ENCODE assay signal across 12 mouse cellular contexts in the genomic region with DNA sequence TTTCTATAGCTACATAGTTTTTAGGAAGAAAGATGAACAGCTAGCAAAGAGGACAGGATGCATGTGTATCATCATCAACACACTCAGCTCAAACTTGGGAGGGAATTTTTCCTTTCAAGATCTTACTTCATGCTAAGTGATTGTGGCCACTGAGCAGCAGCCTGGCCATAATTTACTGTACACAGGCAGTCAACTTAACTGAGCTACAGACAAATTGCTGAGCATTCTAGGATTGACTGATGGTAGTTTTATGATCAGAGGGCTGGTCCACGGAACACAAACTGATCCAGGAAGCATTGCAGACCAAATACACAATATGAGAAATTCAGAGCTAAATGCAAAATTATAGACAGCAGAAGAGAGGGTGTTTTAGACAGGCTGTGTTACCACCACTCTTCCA.
A peak's percentile ranks its signal among the peaks of the same experiment; 100 is the strongest.
DNase-seq lines count a peak whose midpoint lies in the region; ATAC-seq and TF ChIP-seq lines count a peak whose summit lies in the region.
"Had no signal": no experiment of that assay in that cellular context is flagged by ENCODE, and none has a peak within 500 bp of the region (broad histone marks: within the 10 kb centered on the region; RNA-seq: fewer than 3 reads in every experiment).

No protein-coding gene starts in this region.

- no peaks in the 10 kb centered on the region for H3K9me3 ChIP-seq in forebrain, embryonic 12.5 days
- no peaks in the 10 kb centered on the region for H3K9me3 ChIP-seq in forebrain, embryonic 11.5 days (ENCODE audit: control insufficient read depth, low read length)
- H3K9me3 ChIP-seq in heart, postnatal 0 days (replicated peaks; ENCODE audit: control insufficient read depth, low read length): no peaks in the 10 kb centered on the region
- H3K9me3 ChIP-seq in midbrain, embryonic 13.5 days: no peaks in the 10 kb centered on the region
- no peaks in the 10 kb centered on the region for H3K9me3 ChIP-seq in midbrain, postnatal 0 days (ENCODE audit: low read length)
- H3K9me3 ChIP-seq in hindbrain, embryonic 16.5 days (ENCODE audit: control insufficient read depth, low read length): no peaks in the 10 kb centered on the region
- H3K9me3 ChIP-seq: embryonic facial prominence, embryonic 12.5 days had no signal

- intact Hi-C loops in heart, postnatal 36 days (cut with DNase I): no loop called here

- no peak for ATAC-seq in forebrain, embryonic 12.5 days (ENCODE audit: low FRiP score)
- ATAC-seq in forebrain, embryonic 11.5 days (replicated peaks; ENCODE audit: low FRiP score): no peak
- ATAC-seq in heart, postnatal 0 days (ENCODE audit: insufficient read depth, low read depth): no peak
- ATAC-seq in midbrain, embryonic 13.5 days: no peak
- no peak for ATAC-seq in midbrain, postnatal 0 days (ENCODE audit: low FRiP score)
- ATAC-seq in hindbrain, embryonic 16.5 days: no peak

- H3K4me1 ChIP-seq in forebrain, embryonic 12.5 days: peaks cover 30% of the 10 kb centered on the region
- H3K4me1 ChIP-seq in forebrain, embryonic 11.5 days (replicated peaks; ENCODE audit: control insufficient read depth, insufficient read depth, low read length): peaks cover 14% of the 10 kb centered on the region
- H3K4me1 ChIP-seq in heart, postnatal 0 days (ENCODE audit: control insufficient read depth, insufficient read depth): peaks cover 6% of the 10 kb centered on the region; the same call in 1 of the 2 replicates
- H3K4me1 ChIP-seq in midbrain, embryonic 13.5 days (replicated peaks): peaks cover 31% of the 10 kb centered on the region
- H3K4me1 ChIP-seq in midbrain, postnatal 0 days (ENCODE audit: insufficient read depth, low read length): no peaks in the 10 kb centered on the region
- H3K4me1 ChIP-seq in hindbrain, embryonic 16.5 days (ENCODE audit: control insufficient read depth, insufficient read depth, low read depth, low read length): no peaks in the 10 kb centered on the region; the same call in none of the 2 replicates

- H3K9ac ChIP-seq in forebrain, embryonic 12.5 days: no peak overlapping the region; the same call in 1 of the 2 replicates
- no peak overlapping the region for H3K9ac ChIP-seq in forebrain, embryonic 11.5 days (ENCODE audit: low read length)
- no peak overlapping the region for H3K9ac ChIP-seq in heart, postnatal 0 days (replicated peaks; ENCODE audit: low read depth, low read length)
- H3K9ac ChIP-seq in midbrain, embryonic 13.5 days (replicated peaks): no peak overlapping the region
- H3K9ac ChIP-seq in midbrain, postnatal 0 days (replicated peaks; ENCODE audit: low read length, poor library complexity, severe bottlenecking): no peak overlapping the region
- H3K9ac ChIP-seq in hindbrain, embryonic 16.5 days (ENCODE audit: low read depth, low read length): no peak overlapping the region
- H3K9ac ChIP-seq: embryonic facial prominence, embryonic 12.5 days had no signal

- H3K4me3 ChIP-seq in forebrain, embryonic 12.5 days (replicated peaks): no peak overlapping the region
- H3K4me3 ChIP-seq in forebrain, embryonic 11.5 days (ENCODE audit: low read depth, low read length): no peak overlapping the region
- H3K4me3 ChIP-seq in heart, postnatal 0 days (ENCODE audit: low read depth, low read length): no peak overlapping the region
- no peak overlapping the region for H3K4me3 ChIP-seq in midbrain, embryonic 13.5 days (replicated peaks)
- H3K4me3 ChIP-seq in midbrain, postnatal 0 days (ENCODE audit: low read depth, low read length): no peak overlapping the region
- no peak overlapping the region for H3K4me3 ChIP-seq in hindbrain, embryonic 16.5 days (ENCODE audit: low read length)
- H3K4me3 ChIP-seq: embryonic facial prominence, embryonic 12.5 days had no signal

- TF ChIP-seq EP300 in heart, postnatal 0 days (IDR thresholded peaks at IDR 0.05; ENCODE audit: low read depth): no peak

- no peak overlapping the region for H3K27ac ChIP-seq in forebrain, embryonic 12.5 days
- H3K27ac ChIP-seq in forebrain, embryonic 11.5 days (ENCODE audit: low read depth, low read length): no peak overlapping the region
- no peak overlapping the region for H3K27ac ChIP-seq in heart, postnatal 0 days (ENCODE audit: low read depth)
- H3K27ac ChIP-seq in midbrain, embryonic 13.5 days: no peak overlapping the region
- no peak overlapping the region for H3K27ac ChIP-seq in midbrain, postnatal 0 days (ENCODE audit: low read depth, low read length)
- H3K27ac ChIP-seq in hindbrain, embryonic 16.5 days (ENCODE audit: low read depth, low read length): no peak overlapping the region
- H3K27ac ChIP-seq: embryonic facial prominence, embryonic 12.5 days had no signal

- 92% methylated on average over 1 of the region's 1 CpGs for WGBS in forebrain, embryonic 12.5 days
- 83% methylated on average over 1 of the region's 1 CpGs for WGBS in forebrain, embryonic 11.5 days
- WGBS in heart, postnatal 0 days: 65% methylated on average over 1 of the region's 1 CpGs
- 86% methylated on average over 1 of the region's 1 CpGs for WGBS in midbrain, embryonic 13.5 days
- WGBS in midbrain, postnatal 0 days: 89% methylated on average over 1 of the region's 1 CpGs
- WGBS in hindbrain, embryonic 16.5 days: 69% methylated on average over 1 of the region's 1 CpGs

- no peak for DNase-seq in forebrain, embryonic 11.5 days (ENCODE audit: low spot score)
- no peak for DNase-seq in heart, postnatal 0 days (ENCODE audit: low spot score)
- DNase-seq in heart, postnatal 36 days: no peak
- no peak for DNase-seq in midbrain, postnatal 0 days (ENCODE audit: low spot score)
- DNase-seq in kidney, adult 8-10 months: no peak
- DNase-seq: gastrocnemius, postnatal 25 days; kidney, adult 18-20 months; thymus, postnatal 36 days had no signal

- TF ChIP-seq CTCF in heart, postnatal 0 days (IDR thresholded peaks at IDR 0.05; ENCODE audit: low read depth): no peak
- TF ChIP-seq CTCF in midbrain, postnatal 0 days (IDR thresholded peaks at IDR 0.05): no peak

- no peaks in the 10 kb centered on the region for H3K36me3 ChIP-seq in forebrain, embryonic 12.5 days (replicated peaks)
- no peaks in the 10 kb centered on the region for H3K36me3 ChIP-seq in forebrain, embryonic 11.5 days (ENCODE audit: control insufficient read depth, insufficient read depth, low read length)
- H3K36me3 ChIP-seq in heart, postnatal 0 days (replicated peaks; ENCODE audit: control insufficient read depth, insufficient read depth, low read length): no peaks in the 10 kb centered on the region
- no peaks in the 10 kb centered on the region for H3K36me3 ChIP-seq in midbrain, embryonic 13.5 days
- no peaks in the 10 kb centered on the region for H3K36me3 ChIP-seq in midbrain, postnatal 0 days (ENCODE audit: insufficient read depth, low read length)
- no peaks in the 10 kb centered on the region for H3K36me3 ChIP-seq in hindbrain, embryonic 16.5 days (ENCODE audit: control insufficient read depth, insufficient read depth, low read length)
- H3K36me3 ChIP-seq: embryonic facial prominence, embryonic 12.5 days had no signal

- H3K27me3 ChIP-seq in forebrain, embryonic 12.5 days: no peaks in the 10 kb centered on the region
- no peaks in the 10 kb centered on the region for H3K27me3 ChIP-seq in forebrain, embryonic 11.5 days (ENCODE audit: control insufficient read depth, insufficient read depth, low read length)
- H3K27me3 ChIP-seq in heart, postnatal 0 days (ENCODE audit: control insufficient read depth, insufficient read depth, low read length): no peaks in the 10 kb centered on the region
- no peaks in the 10 kb centered on the region for H3K27me3 ChIP-seq in midbrain, embryonic 13.5 days
- H3K27me3 ChIP-seq in midbrain, postnatal 0 days (ENCODE audit: insufficient read depth, low read length): no peaks in the 10 kb centered on the region
- no peaks in the 10 kb centered on the region for H3K27me3 ChIP-seq in hindbrain, embryonic 16.5 days (replicated peaks; ENCODE audit: control insufficient read depth, insufficient read depth, low read length)
- H3K27me3 ChIP-seq: embryonic facial prominence, embryonic 12.5 days had no signal

- H3K4me2 ChIP-seq in forebrain, embryonic 12.5 days: peak overlapping the region; percentile 13
- no peak overlapping the region for H3K4me2 ChIP-seq in forebrain, embryonic 11.5 days (ENCODE audit: low read depth, low read length, severe bottlenecking)
- H3K4me2 ChIP-seq in heart, postnatal 0 days (ENCODE audit: low read depth, low read length): 0 out of 2 replicates have a peak overlapping the region, but pooled peaks have one; percentile 95
- peak overlapping the region; percentile 2; the same call in 1 of the 2 replicates for H3K4me2 ChIP-seq in midbrain, embryonic 13.5 days (replicated peaks)
- no peak overlapping the region for H3K4me2 ChIP-seq in midbrain, postnatal 0 days (ENCODE audit: low read depth, low read length, poor library complexity, severe bottlenecking)
- H3K4me2 ChIP-seq in hindbrain, embryonic 16.5 days (ENCODE audit: low read length): peak overlapping the region; percentile 3

Comparison
In these comparisons a context has a peak if more than half of its experiments do, and no peak if none do; other contexts are left out.
1. H3K4me2 ChIP-seq: peak in forebrain, embryonic 12.5 days (single experiment), heart, postnatal 0 days (single experiment), midbrain, embryonic 13.5 days (single experiment) and hindbrain, embryonic 16.5 days (single experiment); none in forebrain, embryonic 11.5 days (single experiment) and midbrain, postnatal 0 days (single experiment).